Mouse (Mus musculus): ENCODE measurements around the gene Armh1.

The Armh1 gene

GRCm38 (mm10) chr4:117220741-117221515, 31.0 kb downstream of the Armh1 start:
- 68% methylated on average over 9 of the region's 9 CpGs for WGBS

DNA sequence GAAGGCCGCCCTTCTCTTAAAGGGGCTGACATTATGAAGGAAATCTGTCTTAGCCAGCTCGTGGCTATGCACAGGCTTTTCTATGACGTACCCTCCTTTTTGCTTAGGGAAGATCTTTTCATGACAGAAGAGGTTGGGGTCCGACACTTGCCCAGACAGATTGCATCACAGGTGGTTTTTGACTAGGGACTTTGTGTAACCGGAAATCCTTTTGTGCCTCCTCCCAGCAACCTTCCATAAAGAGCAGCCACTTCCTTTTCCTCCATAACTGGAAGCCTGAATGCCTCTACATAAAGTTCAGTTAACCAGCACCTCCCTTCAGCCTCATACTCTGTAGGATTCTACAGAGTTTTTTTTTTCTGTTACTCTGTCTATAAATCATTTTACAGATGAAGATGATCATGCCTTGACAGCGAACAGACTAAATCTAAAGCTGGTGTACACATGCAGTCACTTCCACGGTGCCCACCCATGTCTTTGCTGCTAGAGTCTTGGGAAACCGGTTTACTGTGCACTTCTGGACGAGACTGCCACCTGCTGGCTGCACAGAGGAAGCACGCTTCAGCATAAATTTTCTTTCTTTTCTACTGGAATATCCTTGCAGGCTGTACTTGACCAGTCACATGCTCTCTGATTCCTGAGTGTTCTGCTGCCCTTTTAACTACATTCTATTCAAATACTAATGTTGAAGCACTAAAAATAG, 33.3 kb downstream of the Armh1 start:
- WGBS, result 32% methylated on average over 10 of the region's 10 CpGs

DNA sequence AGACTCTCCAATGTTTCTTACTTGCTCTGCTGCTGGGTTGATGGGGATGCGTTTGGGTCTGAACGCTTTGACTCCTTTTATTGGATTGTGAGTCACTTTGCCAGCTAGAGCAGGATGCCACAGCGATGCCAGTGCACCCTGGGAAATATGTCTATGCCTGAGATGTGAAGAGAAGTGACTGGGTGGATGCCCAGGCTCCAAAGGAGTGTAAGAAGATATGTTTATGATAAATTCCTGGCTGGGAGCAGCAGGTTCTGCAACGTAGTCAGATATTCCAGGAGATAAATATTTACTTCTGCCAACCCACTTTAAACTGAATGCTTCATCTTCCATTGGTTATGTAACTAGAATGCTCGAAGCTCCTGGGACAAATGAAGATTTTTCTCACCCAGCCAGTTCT, 34.9 kb downstream of the Armh1 start:
- 34% methylated on average over 5 of the region's 5 CpGs for WGBS

DNA sequence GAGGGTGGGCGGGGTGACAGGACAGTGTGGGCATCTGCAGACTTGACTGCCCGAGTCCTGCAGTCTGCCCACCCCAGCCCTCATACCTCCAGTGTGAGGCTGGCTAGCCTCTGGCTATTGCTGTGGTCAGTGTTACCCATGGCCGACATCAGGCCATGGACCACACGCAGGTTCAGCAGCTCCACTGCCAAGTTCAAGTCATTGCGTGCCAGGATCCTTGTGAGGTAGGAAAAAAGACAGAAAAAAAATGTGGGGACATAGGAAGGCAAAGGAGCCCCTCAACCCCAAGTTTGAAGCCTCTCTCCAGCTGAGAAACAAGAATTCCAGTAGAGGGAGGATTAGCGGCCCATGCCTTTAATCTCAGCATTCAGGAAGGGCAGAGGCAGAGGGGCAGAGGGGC, 37.7 kb downstream of the Armh1 start:
- WGBS, result 87% methylated on average over 6 of the region's 6 CpGs

GRCm38 (mm10) chr4:117210147-117211074, 41.5 kb downstream of the Armh1 start:
- 10% methylated on average over 20 of the region's 20 CpGs for WGBS

GRCm38 (mm10) chr4:117209592-117209991, 42.3 kb downstream of the Armh1 start:
- whole genome bisulfite sequencing, result 81% methylated on average over 6 of the region's 6 CpGs

GRCm38 (mm10) chr4:117202992-117203354, 49.0 kb downstream of the Armh1 start:
- WGBS, result 72% methylated on average over 4 of the region's 4 CpGs

GRCm38 (mm10) chr4:117202046-117202991, 49.6 kb downstream of the Armh1 start:
- 2% methylated on average over 25 of the region's 25 CpGs for WGBS

- 96% methylated on average over 14 of the region's 14 CpGs for WGBS
Measured at GRCm38 (mm10) chr4:117191804-117192203, 60.1 kb downstream of the Armh1 start.

DNA sequence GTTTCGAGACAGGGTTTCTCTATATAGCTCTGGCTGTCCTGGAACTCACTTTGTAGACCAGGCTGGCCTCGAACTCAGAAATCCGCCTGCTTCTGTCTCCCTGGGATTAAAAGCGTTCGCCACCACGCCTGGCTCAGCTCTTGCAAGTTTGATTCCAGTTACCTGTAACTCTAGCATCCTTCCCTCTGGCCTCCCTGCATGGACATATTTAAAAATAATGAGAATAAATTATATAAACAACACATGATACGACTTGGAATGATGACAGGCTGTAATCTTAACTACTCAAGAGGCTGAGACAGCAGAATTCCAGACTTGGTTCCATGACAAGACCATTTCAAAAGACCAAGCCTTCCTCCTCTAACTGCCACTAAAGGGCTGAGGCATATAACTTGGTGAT, 61.3 kb downstream of the Armh1 start:
- 58% methylated on average over 7 of the region's 7 CpGs for WGBS

DNA sequence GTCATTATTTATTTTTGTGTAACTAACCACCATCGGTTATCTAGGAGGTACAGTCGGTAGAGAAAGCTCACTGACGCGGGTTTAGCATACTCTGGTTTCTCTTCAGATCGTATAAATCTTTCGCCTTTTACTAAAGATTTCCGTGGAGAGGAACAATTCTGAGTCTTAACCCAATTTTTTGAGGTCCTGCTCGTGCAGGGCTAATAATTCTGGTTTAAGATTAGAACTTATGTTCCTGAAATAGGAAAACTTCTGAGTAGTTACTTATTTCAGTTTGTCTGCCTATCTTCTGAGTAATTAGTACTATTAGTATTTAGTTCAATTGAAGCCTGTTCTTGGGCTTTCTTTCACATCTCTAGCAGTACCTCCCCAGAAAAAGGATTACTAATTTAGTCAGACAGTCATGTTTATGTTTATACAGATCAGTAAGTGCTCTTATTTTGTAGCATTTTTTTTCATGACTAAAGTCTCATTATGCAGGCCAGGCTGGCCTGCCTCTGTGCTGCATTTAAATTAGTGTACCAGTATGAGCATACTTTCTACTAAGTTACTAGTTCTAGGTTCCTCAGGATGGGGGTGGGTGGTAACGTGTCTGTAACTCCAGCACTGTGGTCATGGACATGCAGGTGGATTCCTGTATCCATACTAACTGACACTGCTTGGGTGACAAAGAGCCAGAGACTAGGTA, 61.9 kb downstream of the Armh1 start:
- WGBS, result 2% methylated on average over 9 of the region's 9 CpGs

- under 1% methylated on average over 16 of the region's 16 CpGs for WGBS
Measured at GRCm38 (mm10) chr4:117189382-117189855, 62.5 kb downstream of the Armh1 start.

GRCm38 (mm10) chr4:117188969-117189368, 63.0 kb downstream of the Armh1 start:
- 54% methylated on average over 3 of the region's 3 CpGs for WGBS

DNA sequence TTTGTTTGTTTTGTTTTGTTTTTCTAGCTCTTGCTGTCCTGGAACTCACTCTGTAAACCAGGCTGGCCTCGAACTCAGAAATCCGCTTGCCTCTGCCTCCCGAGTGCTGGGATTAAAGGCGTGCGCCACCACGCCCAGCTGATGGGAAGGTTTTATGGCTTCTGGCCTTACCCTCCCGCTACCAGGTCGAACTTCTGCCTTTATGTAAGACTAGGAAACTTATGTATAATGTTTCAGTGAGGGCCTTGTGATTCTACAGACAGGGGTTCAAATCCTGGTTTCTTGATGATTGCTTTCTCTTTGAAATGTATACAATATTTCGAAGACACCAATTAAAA, 69.2 kb downstream of the Armh1 start:
- WGBS, result 9% methylated on average over 9 of the region's 9 CpGs

DNA sequence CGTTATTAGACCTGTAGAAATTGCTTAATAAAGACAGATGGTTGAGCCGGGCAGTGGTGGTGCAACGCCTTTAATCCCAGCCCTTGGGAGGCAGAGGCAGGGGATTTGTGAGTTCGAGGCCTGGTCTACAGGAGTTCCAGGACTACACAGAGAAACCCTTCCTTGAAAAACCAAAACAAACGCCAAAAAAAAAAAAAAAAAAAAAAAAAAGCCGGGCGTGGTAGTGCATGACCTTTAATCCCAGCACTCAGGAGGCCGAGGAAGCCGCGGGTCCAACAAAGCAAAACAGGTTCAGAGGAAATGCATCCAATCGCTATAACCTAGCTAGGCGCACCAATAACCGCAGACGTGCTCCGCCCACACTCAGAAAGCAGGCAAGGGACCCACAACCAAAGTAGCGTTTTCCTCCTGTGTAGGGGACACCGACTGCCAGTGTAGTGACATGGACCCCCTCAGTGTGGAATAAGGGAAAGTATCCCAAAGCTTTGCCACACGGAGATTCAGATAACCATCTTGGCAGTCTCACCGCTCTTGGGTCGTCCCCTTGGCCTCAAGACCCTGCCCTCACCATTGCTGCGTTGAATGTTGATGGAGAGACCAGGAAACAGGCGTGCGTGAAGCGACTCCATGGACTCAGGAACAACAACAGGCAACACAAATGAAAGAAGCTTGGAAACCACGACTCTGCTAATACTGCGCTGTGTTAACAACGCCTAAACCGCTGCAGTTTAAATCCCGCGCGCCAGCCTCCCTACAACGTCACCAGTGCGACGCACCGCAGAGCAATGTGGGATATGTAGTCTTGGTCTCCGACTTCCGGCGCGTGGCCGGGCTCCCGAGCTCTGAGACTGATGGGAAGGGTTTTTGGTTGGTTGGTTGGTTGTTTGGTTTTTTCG, 69.8 kb downstream of the Armh1 start, which contains the start of gene Kif2c:
Gene Kif2c, minus strand, starts transcription at position 777 of the 896 bp plus-strand sequence.
- WGBS, result under 1% methylated on average over 42 of the region's 42 CpGs

- WGBS, result 89% methylated on average over 5 of the region's 5 CpGs
Measured at GRCm38 (mm10) chr4:117169936-117170335, 82.0 kb downstream of the Armh1 start.
